Mouse (Mus musculus) ES-Bruce4 (cell line): ENCODE data around the gene Itgb2. TPM values are rescaled to one million over a fixed set of nuclear protein-coding genes. Genes with fewer than 3 reads are reported as not detected.

ENCODE experiments used
- H3K27ac ChIP-seq: 2 replicates; pipeline ENCODE4 v1.5.1; 2012; ENCODE audit warnings: low read length, inconsistent platforms; ENCODE audit not compliant: insufficient read depth
- H3K27me3 ChIP-seq: 2 replicates; pipeline ENCODE4 v1.6.1; 2012; ENCODE audit warnings: mild to moderate bottlenecking, low read length, inconsistent platforms; ENCODE audit not compliant: control insufficient read depth, poor library complexity, insufficient read depth, severe bottlenecking
- H3K36me3 ChIP-seq: 2 replicates; pipeline ENCODE4 v1.6.1; 2012; ENCODE audit warnings: inconsistent platforms, mild to moderate bottlenecking, low read length, moderate library complexity; ENCODE audit not compliant: control insufficient read depth, poor library complexity, insufficient read depth, severe bottlenecking
- H3K4me1 ChIP-seq: one replicate; pipeline ENCODE4 v1.8.1; 2011; ENCODE audit warnings: low read length; ENCODE audit not compliant: control insufficient read depth, insufficient read depth
- H3K4me3 ChIP-seq: 2 replicates; pipeline ENCODE4 v1.5.1; 2011; ENCODE audit warnings: low read depth, mild to moderate bottlenecking, low read length
- H3K9ac ChIP-seq: 2 replicates; pipeline ENCODE4 v1.6.1; 2012; ENCODE audit warnings: low read depth, mild to moderate bottlenecking, inconsistent platforms; ENCODE audit not compliant: poor library complexity, severe bottlenecking
- H3K9me3 ChIP-seq: replicated peaks from 2 replicates; pipeline ENCODE4 v1.6.1; 2012; ENCODE audit warnings: mild to moderate bottlenecking, low read length, inconsistent platforms; ENCODE audit not compliant: control insufficient read depth, poor library complexity, insufficient read depth, severe bottlenecking
- CTCF ChIP-seq: IDR thresholded peaks from one replicate; pipeline ENCODE4 v1.8.1; 2011; ENCODE audit warnings: low read depth, low read length
- EP300 ChIP-seq: IDR thresholded peaks from 2 replicates; pipeline ENCODE4 v1.6.1; 2011; ENCODE audit warnings: low read depth, low read length; ENCODE audit not compliant: insufficient read depth
- POLR2A ChIP-seq: IDR thresholded peaks from one replicate; pipeline ENCODE4 v1.8.1; 2011; ENCODE audit warnings: low read length; ENCODE audit not compliant: insufficient read depth
- polyA plus RNA-seq: library from polyadenylated mRNA; stranded (reverse); fragments of >200 nt; gene quantifications from 2 replicates; pipeline ENCODE4 v1.2.4, GENCODE M21; 2011; ENCODE audit warnings: low read depth; ENCODE audit not compliant: missing spikeins, insufficient read depth, insufficient read length

Itgb2 gene
- polyA plus RNA-seq, 1 experiment = 0.82 TPM

DNA sequence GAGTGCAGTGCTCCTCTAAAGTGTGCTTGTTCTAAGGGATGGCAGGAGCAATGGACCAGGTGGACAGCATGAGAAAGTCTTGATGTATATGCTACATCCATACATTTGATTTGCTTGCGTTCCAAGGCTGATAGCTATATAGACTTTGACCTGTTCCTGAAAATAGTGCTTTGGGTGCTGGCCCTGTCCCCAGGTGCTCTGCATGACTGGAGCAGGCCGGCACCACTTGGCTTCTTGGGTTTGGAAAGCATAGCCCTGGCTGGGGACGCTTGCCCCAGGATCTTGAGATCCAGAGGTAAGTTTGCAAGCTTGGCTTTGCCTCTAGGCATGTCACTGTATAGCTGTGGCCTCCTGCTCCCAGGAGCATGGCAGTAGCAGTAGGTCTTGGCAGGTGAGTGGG lies 56.6 kb downstream of the Itgb2 start:
- TF ChIP-seq POLR2A = no peak
- no peak for TF ChIP-seq EP300
- TF ChIP-seq CTCF = no peak
- H3K36me3 ChIP-seq = no peaks in the 10 kb centered on the region
- H3K4me1 ChIP-seq = peaks cover 13% of the 10 kb centered on the region
- H3K9me3 ChIP-seq = no peaks in the 10 kb centered on the region
- H3K9ac ChIP-seq = no peak overlapping the region
- no peak overlapping the region for H3K27ac ChIP-seq
- H3K27me3 ChIP-seq = no peaks in the 10 kb centered on the region
- no peak overlapping the region for H3K4me3 ChIP-seq

DNA sequence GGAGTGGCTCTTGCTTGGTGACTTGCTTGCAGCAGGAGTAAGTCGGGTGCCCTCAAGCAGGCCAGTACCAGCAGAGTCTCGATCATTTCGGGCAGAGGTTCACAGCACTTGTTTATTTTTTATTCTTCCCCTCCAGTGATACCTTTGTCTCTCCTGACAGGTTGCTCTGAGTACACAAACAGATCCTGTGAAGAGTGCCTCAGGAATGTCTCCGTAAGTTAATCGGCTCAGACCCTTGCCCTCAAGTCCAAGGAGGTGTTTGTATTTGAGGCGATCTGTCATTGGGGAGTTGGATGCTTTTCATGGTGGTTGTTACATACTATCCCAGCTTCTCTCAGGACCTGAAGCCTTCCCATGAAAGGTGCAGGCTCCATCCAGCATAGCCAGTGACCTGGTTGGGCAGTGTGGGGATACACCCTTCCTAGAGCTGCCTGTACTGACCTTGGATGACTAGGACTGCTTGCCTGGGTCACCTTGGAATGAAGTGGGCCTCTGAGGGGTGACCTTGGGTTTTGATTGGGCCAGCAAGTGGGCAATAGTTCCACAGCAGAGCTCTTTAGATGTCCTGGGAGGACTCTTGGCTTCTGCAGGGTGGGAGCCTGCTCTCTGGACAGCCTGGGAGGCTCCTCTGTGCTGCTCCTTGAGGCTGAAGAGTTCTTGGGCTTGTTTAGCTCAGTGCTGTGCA lies 57.2 kb downstream of the Itgb2 start:
- no peaks in the 10 kb centered on the region for H3K36me3 ChIP-seq
- H3K9ac ChIP-seq = no peak overlapping the region
- no peaks in the 10 kb centered on the region for H3K27me3 ChIP-seq
- H3K4me1 ChIP-seq = peaks cover 13% of the 10 kb centered on the region
- H3K4me3 ChIP-seq = no peak overlapping the region
- no peaks in the 10 kb centered on the region for H3K9me3 ChIP-seq
- TF ChIP-seq POLR2A (no peak), EP300 (no peak), CTCF (no peak)
- no peak overlapping the region for H3K27ac ChIP-seq

DNA sequence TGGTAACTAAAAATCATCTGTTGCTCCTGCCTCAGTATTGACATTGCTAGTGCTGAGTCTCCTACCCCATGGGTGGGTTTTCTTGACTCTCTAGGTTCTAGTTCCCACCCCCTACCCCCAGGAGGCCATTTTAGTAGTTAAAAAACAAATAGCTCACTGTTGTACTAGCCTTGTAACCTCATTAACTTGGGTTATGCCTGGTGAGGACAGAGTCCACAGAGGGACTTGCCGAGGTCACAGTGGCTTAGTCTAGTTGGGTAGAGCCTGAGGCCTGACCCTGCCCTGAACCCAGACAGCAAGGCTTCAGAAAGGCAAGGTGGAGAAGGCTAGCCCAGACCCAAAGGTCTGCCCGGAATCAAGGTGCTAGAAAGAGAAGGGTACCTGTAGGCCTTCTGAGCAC lies 58.0 kb downstream of the Itgb2 start:
- Histone ChIP-seq H3K27me3 (no peaks in the 10 kb centered on the region), H3K36me3 (no peaks in the 10 kb centered on the region; the same call in 1 of the 2 replicates), H3K9ac (no peak overlapping the region), H3K4me1 (peaks cover 12% of the 10 kb centered on the region), H3K27ac (no peak overlapping the region), H3K9me3 (no peaks in the 10 kb centered on the region), H3K4me3 (no peak overlapping the region)
- no peak for TF ChIP-seq POLR2A
- no peak for TF ChIP-seq CTCF
- TF ChIP-seq EP300 = no peak

DNA sequence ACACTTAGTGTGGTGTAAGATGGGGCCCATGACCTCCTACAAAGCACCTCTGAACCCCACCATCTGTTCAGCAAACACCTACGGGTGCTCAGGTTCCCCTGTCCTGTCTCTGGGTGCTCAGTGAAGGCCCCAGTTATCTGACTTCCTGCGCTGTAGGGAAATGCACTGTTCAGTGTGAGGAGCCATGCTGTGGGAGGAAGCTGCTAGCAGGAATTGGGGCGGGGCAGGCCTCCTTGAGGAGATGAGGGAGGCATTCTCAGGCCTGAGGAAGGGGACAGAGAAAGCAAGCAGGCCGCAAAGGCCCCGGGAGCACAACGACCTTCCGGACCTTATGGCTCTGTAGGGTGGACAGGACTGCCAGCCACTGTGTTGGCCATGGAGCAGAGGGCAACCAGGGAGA lies 59.1 kb downstream of the Itgb2 start:
- no peak overlapping the region for H3K27ac ChIP-seq

DNA sequence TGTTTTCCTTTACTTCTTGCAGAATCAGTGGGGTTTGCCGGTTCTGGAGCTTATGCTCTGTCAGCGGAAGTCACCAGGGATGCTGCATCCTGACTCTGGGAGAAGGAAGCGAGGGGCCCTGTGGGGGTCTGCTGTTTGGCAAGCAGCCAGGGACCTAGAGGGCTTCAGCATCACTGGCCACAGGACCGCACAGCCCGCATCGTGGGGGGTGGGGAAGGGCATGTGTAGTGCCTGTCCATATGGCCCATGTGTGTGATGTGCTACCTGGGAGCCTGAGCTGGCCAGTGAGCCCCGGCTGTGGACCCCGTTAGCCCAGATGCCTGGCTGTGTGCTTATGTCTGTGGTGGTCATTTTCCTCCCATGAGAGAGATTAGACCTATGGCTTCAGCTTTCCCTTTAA lies 59.7 kb downstream of the Itgb2 start:
- H3K27ac ChIP-seq = no peak overlapping the region
- no peaks in the 10 kb centered on the region for H3K27me3 ChIP-seq
- peaks cover 8% of the 10 kb centered on the region for H3K4me1 ChIP-seq
- TF ChIP-seq EP300 (no peak), POLR2A (no peak), CTCF (no peak)
- H3K9me3 ChIP-seq = no peaks in the 10 kb centered on the region
- H3K36me3 ChIP-seq = peaks cover 13% of the 10 kb centered on the region
- H3K4me3 ChIP-seq = no peak overlapping the region
- no peak overlapping the region for H3K9ac ChIP-seq

More for the DNA sequence above, 59.1 kb downstream of the Itgb2 start:
- H3K4me1 ChIP-seq = peaks cover 8% of the 10 kb centered on the region
- H3K36me3 ChIP-seq = peaks cover 10% of the 10 kb centered on the region
- no peaks in the 10 kb centered on the region for H3K9me3 ChIP-seq
- H3K9ac ChIP-seq = no peak overlapping the region
- no peaks in the 10 kb centered on the region for H3K27me3 ChIP-seq
- TF ChIP-seq POLR2A (no peak), EP300 (no peak), CTCF (no peak)
- no peak overlapping the region for H3K4me3 ChIP-seq

DNA sequence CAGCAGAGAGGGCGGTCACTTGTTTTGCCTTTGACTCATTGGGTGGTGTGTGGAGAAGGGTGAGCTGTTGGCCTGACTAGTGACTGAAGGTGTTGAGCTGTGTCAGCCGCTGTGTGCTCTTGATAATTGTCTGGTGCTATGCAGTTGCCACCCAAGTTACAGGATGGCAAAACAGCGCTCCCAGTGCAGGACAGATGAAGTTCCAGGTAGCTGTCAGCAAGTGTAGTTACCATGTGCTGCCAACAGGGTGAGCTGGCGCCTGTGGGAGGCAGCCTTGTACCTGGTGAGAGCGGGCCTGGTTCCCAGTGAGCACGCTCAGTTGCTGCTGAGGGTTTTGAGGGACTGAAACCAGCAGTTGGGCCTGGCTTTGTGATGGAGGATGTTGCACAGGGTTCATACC lies 60.8 kb downstream of the Itgb2 start:
- peak; percentile 51; the same call in 1 of the 2 replicates for TF ChIP-seq EP300
- TF ChIP-seq CTCF = peak; percentile 94
- no peak for TF ChIP-seq POLR2A
- H3K27me3 ChIP-seq = no peaks in the 10 kb centered on the region
- H3K4me1 ChIP-seq = peaks cover 8% of the 10 kb centered on the region

More for the DNA sequence above, 60.8 kb downstream of the Itgb2 start:
- Histone ChIP-seq H3K27ac (no peak overlapping the region), H3K36me3 (peaks cover 13% of the 10 kb centered on the region), H3K9me3 (no peaks in the 10 kb centered on the region), H3K4me3 (no peak overlapping the region), H3K9ac (no peak overlapping the region)
